Mouse (Mus musculus) bone marrow macrophage, adult 2 months (primary cell): ENCODE measurements around the gene Slc25a39. TPM values are rescaled to one million over a fixed set of nuclear protein-coding genes. Genes with fewer than 3 reads are reported as not detected.
A peak's percentile ranks its signal among the peaks of the same experiment; 100 is the strongest.

Source experiments
- H3K27ac ChIP-seq: 2 replicates; pipeline ENCODE4 v1.5.1; 2012; ENCODE audit warnings: low read depth, low read length; ENCODE audit not compliant: insufficient read depth
- H3K4me1 ChIP-seq: 2 replicates; pipeline ENCODE4 v1.6.1; 2012; ENCODE audit warnings: low read length; ENCODE audit not compliant: control insufficient read depth, insufficient read depth
- H3K4me3 ChIP-seq: 2 replicates; pipeline ENCODE4 v1.5.1; 2012; ENCODE audit warnings: mild to moderate bottlenecking, low read length, moderate library complexity; ENCODE audit not compliant: insufficient read depth
- CTCF ChIP-seq: IDR thresholded peaks from 2 replicates; pipeline ENCODE4 v1.5.1; 2012; ENCODE audit warnings: low read depth, mild to moderate bottlenecking, low read length, moderate library complexity
- POLR2A ChIP-seq: IDR thresholded peaks from 2 replicates; pipeline ENCODE4 v1.6.1; 2012; ENCODE audit warnings: mild to moderate bottlenecking, low read depth, low read length, borderline replicate concordance
- polyA plus RNA-seq: library from polyadenylated mRNA; stranded (reverse); fragments of >200 nt; gene quantifications from 2 replicates; pipeline ENCODE4 v1.2.4, GENCODE M21; 2012; ENCODE audit not compliant: missing spikeins, insufficient read depth, insufficient read length

The Slc25a39 gene
- polyA plus RNA-seq, 1 experiment = 173 TPM

- Histone ChIP-seq H3K27ac (no peak overlapping the region), H3K4me3 (no peak overlapping the region), H3K4me1 (peaks cover 9% of the 10 kb centered on the region)
- TF ChIP-seq CTCF (no peak), POLR2A (no peak)
These were observed 37.0 kb upstream of the Slc25a39 start for GRCm38 (mm10) chr11:102444781-102445180.

- no peak overlapping the region for H3K27ac ChIP-seq
- H3K4me3 ChIP-seq = no peak overlapping the region
- H3K4me1 ChIP-seq = peaks cover 12% of the 10 kb centered on the region
- no peak for TF ChIP-seq POLR2A
- no peak for TF ChIP-seq CTCF
These were observed 36.6 kb upstream of the Slc25a39 start for GRCm38 (mm10) chr11:102444321-102444720.

GRCm38 (mm10) chr11:102443740-102444139 lies 36.0 kb upstream of the Slc25a39 start:
- Histone ChIP-seq H3K4me1 (peaks cover 12% of the 10 kb centered on the region), H3K27ac (no peak overlapping the region), H3K4me3 (no peak overlapping the region)
- TF ChIP-seq POLR2A (no peak), CTCF (no peak)

GRCm38 (mm10) chr11:102442089-102442488 lies 34.3 kb upstream of the Slc25a39 start:
- TF ChIP-seq CTCF (no peak), POLR2A (no peak)
- Histone ChIP-seq H3K27ac (no peak overlapping the region), H3K4me1 (peaks cover 12% of the 10 kb centered on the region), H3K4me3 (no peak overlapping the region)

GRCm38 (mm10) chr11:102441434-102441833 lies 33.7 kb upstream of the Slc25a39 start:
- Histone ChIP-seq H3K27ac (no peak overlapping the region), H3K4me3 (no peak overlapping the region), H3K4me1 (peaks cover 12% of the 10 kb centered on the region)
- TF ChIP-seq CTCF = no peak
- no peak for TF ChIP-seq POLR2A

GRCm38 (mm10) chr11:102440255-102440654 lies 32.5 kb upstream of the Slc25a39 start:
- Histone ChIP-seq H3K4me1 (peaks cover 12% of the 10 kb centered on the region), H3K4me3 (no peak overlapping the region), H3K27ac (no peak overlapping the region)
- TF ChIP-seq CTCF = no peak
- no peak for TF ChIP-seq POLR2A

- TF ChIP-seq CTCF = no peak
- no peak for TF ChIP-seq POLR2A
These were observed 31.6 kb upstream of the Slc25a39 start for GRCm38 (mm10) chr11:102439093-102440082.

GRCm38 (mm10) chr11:102438212-102439092 lies 30.7 kb upstream of the Slc25a39 start:
- Histone ChIP-seq H3K4me3 (peak overlapping the region; percentile 52), H3K27ac (no peak overlapping the region), H3K4me1 (peaks cover 9% of the 10 kb centered on the region)
- TF ChIP-seq POLR2A (no peak), CTCF (no peak)

More at GRCm38 (mm10) chr11:102439093-102440082, 31.6 kb upstream of the Slc25a39 start:
- Histone ChIP-seq H3K4me1 (peaks cover 14% of the 10 kb centered on the region), H3K4me3 (no peak overlapping the region), H3K27ac (no peak overlapping the region)
